Mouse (Mus musculus): ENCODE results near the gene Unc119b.
"Not testable (repeated sequence)": the region's sequence is repeated elsewhere in the genome, so short reads cannot be mapped to it uniquely, and the experiment has no call there.

Unc119b gene

DNA sequence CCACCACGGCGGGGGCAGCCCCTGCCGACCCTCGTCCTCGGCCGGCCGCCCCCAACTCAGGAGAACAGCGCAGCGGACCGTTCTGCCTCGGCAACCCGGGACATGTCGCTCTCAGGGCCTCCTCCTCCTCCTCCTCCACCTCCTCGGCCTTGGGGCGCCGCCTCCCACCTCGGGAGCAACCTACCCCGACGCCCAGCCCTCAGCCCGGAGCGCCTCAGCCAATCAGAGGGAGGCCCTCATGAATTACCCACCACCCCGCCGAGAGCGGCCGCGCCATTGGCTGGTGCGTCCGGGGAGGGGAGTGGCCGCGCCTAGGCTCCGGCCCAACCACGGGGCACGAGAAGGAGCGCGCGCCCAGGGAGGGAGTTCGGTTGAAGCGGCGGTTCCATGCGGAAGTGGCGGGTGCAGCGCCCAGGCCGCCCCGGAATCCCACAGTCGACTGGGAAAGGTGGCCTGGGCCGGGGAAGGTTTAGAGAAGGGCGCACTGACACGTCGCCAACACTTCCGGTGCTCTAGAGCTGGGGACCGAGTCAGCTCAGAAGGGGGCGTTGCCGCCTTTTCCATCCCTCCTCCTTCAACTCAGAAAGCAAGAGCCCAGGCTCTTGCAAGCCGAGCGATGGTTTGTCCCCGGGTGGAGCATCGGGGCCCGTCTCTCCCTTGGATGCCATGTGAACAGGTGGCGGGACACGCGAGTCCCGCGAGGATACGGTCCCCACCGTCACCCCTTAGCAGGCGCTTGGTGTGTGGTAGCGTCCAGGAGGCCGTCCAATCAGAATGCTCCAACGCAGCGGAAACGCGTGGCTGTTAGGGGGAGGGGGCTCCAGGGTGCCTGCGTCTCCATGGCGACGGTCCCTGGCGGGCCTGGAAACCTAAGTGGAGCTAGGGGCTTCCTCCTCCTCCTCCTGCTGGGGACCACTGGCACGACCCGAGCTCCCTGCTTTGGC, 23.5 kb upstream of the Unc119b start, which contains the start of gene Mlec:
Mlec (minus strand) TSS at position 140 of the 944 bp plus-strand sequence.
- peak; percentile 97 for DNase-seq (ENCODE audit: low spot score)

GRCm38 (mm10) chr5:115156933-115157589, 22.3 kb upstream of the Unc119b start:
- DNase-seq (ENCODE audit: low spot score) = no peak

DNA sequence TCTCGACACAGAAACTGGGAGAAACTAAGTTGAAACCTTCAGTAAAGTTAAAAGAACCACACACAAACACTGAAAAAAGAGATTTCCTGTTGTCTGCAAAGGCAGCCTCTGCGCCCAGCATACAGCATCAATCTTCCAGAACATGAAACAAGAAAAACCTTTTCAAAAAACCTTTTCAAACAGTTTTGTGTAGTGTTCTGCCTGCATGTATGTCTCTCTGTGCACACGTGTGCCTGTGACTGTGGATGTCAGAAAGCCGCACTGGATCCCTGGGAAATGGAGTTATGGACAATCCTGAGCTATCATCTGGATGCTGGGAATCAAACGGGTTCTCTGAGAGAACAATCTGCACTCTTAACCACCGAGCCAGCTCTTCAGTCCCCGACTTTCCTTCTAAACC, 21.6 kb upstream of the Unc119b start:
- DNase-seq (ENCODE audit: low spot score) = no peak

DNA sequence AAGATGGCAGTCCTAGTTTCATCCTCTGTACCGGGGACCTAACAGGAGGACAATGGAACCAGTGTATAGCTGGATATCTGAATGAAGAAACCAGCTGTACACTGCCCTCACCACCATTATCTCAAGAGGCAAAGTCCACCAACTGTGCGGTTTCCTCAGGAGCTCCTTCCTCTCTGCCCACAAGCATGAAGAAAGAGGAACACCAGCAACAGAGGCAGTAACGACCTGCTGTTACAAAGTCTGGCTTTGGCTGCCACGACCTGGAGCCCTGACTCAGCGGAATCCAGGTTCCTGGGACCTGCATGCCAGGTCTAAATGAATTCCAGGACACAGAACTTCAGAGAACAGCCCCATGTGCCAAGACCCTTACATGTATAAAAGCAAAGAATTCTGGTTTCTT, 21.1 kb upstream of the Unc119b start:
- DNase-seq (ENCODE audit: low spot score) = no peak

GRCm38 (mm10) chr5:115155156-115155631, 20.4 kb upstream of the Unc119b start:
- DNase-seq (ENCODE audit: low spot score) = no peak

- DNase-seq (ENCODE audit: low spot score) = no peak
Measured at GRCm38 (mm10) chr5:115152132-115152956, 17.6 kb upstream of the Unc119b start.

GRCm38 (mm10) chr5:115151457-115151856, 16.7 kb upstream of the Unc119b start:
- no peak for DNase-seq (ENCODE audit: low spot score)

GRCm38 (mm10) chr5:115150991-115151390, 16.2 kb upstream of the Unc119b start:
- DNase-seq (ENCODE audit: low spot score) = no peak

DNA sequence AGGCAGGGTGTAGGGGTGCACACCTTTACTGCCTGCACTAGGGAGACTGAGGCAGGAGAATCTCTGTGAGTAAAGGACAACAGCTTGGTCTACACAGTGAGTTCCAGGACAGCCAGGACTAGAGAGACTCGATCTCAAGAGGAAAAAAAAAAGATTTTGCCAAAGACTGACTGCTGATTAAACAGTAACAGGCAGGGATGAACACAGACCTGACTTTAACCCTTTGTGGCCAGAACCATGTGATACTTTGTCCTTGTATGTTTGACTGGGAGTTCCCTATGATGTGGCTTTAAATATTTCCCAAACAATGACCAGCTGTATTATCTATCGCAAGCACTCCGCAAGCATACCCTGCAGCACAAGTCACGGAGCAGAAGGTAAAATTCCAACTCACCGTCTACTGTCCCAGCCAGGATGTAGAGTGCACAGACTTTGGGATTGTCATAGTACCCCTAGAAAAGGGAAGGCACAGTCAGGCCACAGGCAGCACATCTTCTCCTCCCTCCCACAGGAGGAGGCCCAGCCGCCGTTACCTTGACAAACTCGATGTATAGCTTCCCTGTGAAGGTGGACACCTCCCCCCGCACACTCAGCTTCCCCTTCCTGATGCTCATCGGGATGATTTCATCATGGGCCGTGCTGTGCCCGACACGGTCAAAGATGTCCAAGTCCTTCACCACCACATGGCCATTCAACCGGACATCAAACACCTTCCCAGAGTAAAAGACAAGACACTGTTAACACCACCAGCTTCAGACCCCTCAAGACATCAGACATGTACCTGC, 15.1 kb upstream of the Unc119b start:
- DNase-seq (ENCODE audit: low spot score) = no peak

- DNase-seq (ENCODE audit: low spot score) = not testable (repeated sequence)
Measured at GRCm38 (mm10) chr5:115148872-115149271, 14.1 kb upstream of the Unc119b start.

- no peak for DNase-seq (ENCODE audit: low spot score)
Measured at GRCm38 (mm10) chr5:115148378-115148777, 13.6 kb upstream of the Unc119b start.

DNA sequence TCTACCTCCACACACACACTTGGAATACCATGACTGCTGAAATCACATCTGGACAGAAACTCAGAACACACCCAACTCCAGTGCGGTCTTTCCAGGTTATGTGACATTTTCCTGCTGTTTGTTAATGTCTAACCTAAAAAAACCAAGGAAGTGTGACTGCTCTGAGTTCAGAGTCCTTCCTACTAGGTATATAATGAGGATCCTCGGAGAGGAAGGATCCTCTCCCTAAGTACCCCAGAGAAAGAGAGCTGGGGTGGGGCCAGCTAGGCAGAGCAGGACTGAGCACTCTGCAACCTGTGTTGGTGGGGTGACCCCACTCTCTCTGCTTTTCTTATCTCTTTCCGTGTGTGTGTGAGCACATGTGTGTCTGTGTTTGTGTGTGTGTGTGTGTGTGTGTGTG, 12.6 kb upstream of the Unc119b start:
- no peak for DNase-seq (ENCODE audit: low spot score)

DNA sequence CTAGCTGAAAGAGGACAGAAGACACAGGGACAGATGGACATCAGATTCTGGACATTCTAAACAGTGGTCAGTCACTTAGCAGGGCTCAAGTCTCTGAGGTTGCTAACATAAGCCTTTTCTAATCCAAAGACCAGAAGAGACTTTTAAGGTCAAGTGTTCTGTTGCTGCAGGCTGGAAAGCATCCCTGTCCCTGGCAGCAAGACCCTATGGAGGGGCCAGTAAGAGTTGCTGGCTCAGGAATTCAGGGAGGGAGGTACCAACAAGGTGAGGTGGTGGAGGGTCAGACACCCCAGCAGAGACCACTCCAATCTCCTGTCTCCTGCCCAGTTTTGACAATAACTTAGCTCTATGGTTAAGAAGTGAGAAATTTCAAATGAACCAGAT, 12.0 kb upstream of the Unc119b start:
- DNase-seq (ENCODE audit: low spot score) = no peak

- DNase-seq (ENCODE audit: low spot score) = no peak
Measured at GRCm38 (mm10) chr5:115145976-115146746, 11.4 kb upstream of the Unc119b start.

GRCm38 (mm10) chr5:115145253-115145968, 10.6 kb upstream of the Unc119b start:
- DNase-seq (ENCODE audit: low spot score) = no peak

DNA sequence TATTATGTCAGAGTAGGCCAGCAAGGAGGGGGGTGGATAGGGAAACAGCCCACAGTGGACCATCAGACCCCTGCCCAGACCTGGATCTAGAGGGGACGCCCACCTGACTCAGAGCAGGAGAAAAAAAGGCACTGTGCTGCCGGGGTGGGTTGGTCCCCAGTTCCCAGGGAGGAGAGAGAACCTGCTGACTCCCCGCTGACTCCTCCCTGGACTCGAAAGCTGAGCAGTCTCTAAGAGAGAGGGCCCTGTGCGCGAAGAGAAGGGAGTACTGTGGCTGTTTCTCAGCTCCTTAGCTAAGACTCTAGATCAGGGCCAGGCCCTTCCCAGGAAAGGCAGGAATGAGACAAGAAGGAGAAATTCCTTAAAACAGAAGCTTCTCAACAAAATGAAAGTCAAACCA, 9.7 kb upstream of the Unc119b start:
- no peak for DNase-seq (ENCODE audit: low spot score)

DNA sequence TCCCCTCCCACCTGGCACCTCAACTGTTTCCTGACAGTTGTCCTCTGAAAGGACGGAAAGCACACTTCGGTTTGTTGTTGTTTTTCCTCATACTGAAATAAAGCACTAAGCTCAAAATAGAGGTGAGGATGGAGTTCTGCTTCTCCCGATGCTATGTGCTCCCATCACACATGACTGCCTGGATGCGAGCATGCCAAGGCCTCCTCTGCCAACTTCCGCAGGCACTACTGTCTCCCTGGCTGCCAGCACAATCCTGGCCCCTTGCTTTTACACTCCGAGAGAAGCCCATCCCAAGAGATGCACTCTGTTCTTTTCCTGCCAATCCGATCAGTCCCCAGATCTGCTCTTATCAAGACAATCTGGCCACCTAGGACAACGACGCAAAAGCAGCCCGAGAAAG, 8.8 kb upstream of the Unc119b start:
- no peak for DNase-seq (ENCODE audit: low spot score)

GRCm38 (mm10) chr5:115142166-115142697, 7.5 kb upstream of the Unc119b start:
- DNase-seq (ENCODE audit: low spot score) = no peak

DNA sequence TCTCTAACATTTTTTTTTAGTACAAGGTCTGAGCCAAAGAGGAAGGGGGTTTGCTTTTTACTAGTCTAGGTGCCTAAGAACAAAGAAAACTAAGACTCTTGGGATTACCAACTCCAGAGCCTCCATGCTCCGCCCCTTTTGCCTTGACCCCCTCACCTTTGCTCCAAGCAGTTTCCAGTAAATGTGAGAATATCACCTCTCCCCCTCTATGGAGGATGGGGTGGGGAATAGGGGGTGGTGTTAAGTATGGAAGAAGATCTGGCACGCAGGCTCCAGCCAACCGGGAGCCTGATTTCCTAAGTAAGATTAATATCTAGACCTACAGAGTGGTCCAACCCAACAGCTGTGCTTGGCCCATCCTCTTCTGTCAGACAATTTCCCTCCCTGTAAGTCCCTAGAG, 6.0 kb upstream of the Unc119b start:
- DNase-seq (ENCODE audit: low spot score) = no peak

DNA sequence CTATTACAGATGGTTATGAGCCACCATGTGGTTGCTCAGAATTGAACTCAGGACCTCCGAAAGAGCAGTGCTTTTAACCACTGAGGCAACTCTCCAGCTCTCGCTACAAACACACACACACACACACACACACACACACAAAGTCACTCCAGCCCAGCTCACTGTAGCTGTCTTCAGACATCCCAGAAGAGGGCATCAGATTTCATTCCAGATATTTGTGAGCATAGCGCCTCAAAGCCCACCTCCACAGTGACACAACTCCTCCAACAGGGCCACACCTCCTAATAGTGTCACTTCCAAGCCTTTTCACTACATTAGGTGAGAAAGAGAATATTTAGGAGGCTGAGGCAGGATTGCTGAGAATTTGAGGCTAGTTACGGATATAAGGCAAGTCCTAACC, 4.3 kb upstream of the Unc119b start:
- no peak for DNase-seq (ENCODE audit: low spot score)
